Mouse (Mus musculus) thymus, postnatal 0 days (tissue): Measurements from ENCODE around the gene Chn2. TPM values are rescaled to one million over a fixed set of nuclear protein-coding genes. Genes with fewer than 3 reads are reported as not detected.

Experiments used
- DNase-seq: peaks from one replicate; pipeline ENCODE4 v3.0.0-alpha.2; 2015; ENCODE audit warnings: low spot score
- polyA plus RNA-seq: library from polyadenylated mRNA; unstranded; fragments of >200 nt; fragmentation: Nextera tagmentation; extraction: Ambion mirVana; gene quantifications from 2 replicates; pipeline ENCODE4 v1.2.1, GENCODE M21; 2015

The Chn2 gene
- polyA plus RNA-seq, 1 experiment from 2014 or later = 8.4 TPM

GRCm38 (mm10) chr6:54118395-54118794 is 79.0 kb downstream of the Chn2 start:
- no peak for DNase-seq

DNA sequence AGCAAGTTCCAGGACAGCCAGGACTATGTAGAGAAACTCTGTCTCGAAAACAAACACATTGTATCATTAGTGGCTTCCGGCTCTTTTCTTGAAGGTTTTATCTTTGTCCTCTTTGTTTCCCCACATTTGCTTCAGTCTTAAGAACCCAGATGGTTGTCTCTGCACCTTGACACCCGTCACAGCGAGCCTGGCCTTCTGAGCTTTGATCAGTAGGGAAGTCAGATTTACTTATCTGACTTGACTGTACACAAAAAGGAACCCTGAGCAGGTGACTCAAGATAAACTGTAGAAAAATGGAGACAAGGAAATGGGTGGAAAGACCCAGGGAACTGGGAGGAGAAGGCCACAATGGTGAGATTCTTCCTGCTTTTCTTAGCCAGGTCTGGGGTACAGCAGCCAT is 79.5 kb downstream of the Chn2 start:
- DNase-seq = peak; percentile 19

GRCm38 (mm10) chr6:54119461-54119860 is 80.1 kb downstream of the Chn2 start:
- DNase-seq = no peak

GRCm38 (mm10) chr6:54119885-54120666 is 80.7 kb downstream of the Chn2 start:
- DNase-seq = peak; percentile 55

DNA sequence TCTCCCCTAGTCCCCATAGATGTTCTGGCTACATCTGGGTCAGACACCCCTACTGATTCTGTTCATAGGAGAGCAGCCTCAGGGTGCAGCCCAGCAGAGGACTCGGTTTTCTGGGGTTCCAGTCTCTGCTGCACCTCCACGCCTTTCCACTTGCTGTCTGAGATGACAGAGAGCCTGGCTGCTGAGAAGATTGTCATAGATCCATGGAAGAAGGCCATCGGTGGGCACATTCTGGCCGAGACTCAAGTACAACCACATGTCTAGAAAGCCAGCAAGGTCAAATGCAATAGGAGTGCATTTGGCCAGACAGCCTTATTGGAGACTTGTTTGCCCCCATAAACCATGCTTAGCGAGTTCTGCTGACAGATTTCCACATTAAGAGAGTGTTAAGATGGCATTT is 81.5 kb downstream of the Chn2 start:
- no peak for DNase-seq

- DNase-seq = no peak
Measured at GRCm38 (mm10) chr6:54124519-54124918, 85.2 kb downstream of the Chn2 start.

DNA sequence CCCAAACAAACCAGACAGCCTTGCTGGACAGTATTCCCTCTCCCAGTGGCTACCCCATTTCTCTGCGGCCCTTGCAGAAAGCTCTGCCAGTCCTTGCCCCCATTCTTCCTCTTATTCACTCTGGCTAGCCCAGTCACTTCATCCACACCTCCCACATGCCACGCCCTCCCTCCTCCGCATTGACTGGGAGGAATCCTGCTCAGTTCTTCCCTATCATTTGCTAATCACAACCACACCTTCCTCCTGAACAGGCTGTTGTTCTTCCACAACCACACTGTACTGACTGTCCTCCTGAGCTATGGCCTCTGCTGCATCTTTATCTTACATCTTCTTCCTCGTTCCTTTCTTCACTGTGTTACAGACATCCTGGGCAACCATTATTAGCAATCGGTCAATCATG is 86.2 kb downstream of the Chn2 start:
- DNase-seq = no peak

DNA sequence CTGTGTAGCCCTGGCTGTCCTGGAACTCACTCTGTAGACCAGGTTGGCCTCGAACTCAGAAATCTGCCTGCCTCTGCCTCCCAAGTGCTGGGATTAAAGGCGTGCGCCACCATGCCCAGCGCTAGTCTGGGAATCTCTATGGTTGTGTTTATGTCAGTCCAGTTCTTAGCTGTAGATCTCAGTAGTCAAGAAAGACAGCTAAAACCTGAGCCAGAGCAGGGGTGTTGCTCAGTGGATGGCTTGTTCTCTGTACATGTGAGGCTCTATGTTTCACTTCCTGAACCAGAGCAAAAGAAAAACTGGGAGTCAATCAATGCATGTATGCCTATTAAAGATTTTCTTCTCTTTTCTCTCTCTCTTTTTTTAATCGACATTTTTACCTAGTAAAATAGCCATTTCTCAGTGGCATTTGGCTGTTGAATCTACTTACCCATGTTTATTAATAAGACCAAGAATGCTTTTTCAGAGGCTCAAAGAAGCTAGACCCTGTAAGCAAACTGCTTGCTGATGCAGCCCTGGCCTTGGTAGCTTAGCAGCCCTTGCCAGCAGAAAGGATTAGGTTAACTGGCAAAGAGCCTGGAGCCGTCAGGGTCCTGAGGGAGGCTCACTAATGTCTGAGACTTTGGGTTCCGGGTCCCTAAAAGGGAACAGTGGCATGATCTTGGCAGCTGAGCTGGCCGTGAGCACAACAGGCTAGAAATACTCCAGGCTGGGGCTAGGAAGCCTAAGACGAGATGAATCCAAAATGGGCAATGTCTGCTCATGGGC is 87.1 kb downstream of the Chn2 start:
- no peak for DNase-seq

DNA sequence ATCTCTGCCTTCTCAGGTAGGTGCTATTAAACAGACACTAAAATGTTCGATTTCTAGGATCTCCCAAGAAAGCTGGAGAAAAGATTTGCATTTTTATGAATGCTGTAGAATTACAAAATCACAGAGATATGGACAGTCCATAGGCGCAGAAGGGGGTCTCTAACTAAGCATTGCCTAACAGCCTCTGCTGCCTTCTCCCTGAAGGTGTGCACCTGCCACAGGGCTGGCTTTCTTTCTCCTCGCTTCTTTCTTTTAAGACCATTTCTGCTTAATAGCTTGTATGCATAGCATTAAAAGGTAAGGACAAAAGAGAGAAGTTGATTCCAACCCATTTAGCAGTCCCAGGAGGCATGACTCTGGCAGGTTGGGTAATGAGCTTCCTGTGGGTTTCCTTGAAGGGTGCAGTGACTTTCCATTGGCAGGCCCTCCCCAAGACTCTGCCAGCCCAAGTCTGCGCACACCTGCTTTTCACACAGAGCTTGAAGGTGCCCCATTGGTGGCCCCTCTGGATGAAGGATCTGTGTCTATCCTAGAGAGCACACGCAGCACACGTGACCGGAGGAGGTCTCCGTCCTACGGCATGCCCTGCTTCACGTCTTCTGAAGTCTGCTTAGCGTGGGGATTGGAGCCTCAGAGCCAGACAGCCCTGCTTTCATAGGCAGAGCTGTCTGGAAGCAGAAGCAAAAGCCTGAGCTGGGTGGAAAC is 87.8 kb downstream of the Chn2 start:
- DNase-seq = peak; percentile 68

DNA sequence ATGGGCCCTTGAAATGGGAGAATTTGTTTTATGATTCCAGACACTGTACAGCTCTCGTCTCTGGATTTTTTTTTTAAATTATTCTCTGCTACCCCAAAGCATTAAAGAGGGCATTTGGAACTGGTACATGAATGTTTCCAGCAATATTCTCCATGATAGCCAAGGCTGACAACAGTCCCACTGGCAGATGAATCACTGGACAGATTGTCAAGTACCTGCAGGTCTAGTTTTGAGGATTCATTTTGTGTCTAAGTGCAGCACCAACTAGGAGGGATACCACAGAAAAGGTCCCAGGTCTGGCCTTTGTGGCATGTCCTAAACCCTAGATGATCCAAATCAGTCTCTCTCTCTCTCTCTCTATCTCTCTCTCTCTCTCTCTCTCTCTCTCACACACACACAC is 89.3 kb downstream of the Chn2 start:
- DNase-seq = no peak

GRCm38 (mm10) chr6:54129570-54129969 is 90.2 kb downstream of the Chn2 start:
- no peak for DNase-seq

- DNase-seq = no peak
Measured at GRCm38 (mm10) chr6:54130881-54131280, 91.5 kb downstream of the Chn2 start.

DNA sequence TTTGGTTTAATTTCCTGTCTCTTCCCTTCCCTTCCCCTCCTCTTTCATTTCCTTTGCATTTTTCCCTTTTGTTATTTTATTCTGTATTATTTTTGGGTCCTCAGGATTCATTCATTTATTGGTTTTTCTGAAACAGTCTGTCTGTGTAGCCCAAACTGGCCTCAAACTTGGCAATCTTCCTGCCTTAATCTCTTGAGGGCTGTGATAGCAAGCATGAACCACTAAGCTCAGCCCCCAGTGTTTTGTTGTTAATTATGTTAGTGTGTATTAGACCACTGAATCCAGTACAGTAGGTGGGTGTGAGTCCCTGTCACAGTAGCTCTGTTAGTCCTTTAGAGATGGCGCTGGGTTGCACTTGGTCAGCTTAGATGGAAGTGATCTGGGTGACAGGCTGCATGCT is 93.2 kb downstream of the Chn2 start:
- DNase-seq = no peak

- no peak for DNase-seq
Measured at GRCm38 (mm10) chr6:54133231-54133630, 93.9 kb downstream of the Chn2 start.

DNA sequence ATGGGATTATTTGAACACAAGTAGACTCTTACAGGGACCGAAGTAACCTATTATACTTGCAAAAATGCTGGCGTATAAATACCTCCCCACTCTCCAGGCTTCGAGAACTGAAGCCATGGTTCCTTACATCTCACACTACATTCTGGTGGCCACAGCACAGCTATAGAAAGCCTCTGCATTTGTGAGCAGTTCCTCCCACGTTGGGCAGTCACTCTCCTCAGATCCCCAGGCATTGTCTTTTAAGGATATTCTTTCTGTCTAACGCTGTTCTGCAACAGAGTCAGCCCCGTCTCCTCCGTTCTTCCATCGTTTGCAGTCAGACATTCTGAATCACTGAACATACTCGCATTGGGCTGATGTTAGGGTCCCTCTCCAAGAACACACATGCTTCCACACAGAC is 98.8 kb downstream of the Chn2 start:
- DNase-seq = no peak

DNA sequence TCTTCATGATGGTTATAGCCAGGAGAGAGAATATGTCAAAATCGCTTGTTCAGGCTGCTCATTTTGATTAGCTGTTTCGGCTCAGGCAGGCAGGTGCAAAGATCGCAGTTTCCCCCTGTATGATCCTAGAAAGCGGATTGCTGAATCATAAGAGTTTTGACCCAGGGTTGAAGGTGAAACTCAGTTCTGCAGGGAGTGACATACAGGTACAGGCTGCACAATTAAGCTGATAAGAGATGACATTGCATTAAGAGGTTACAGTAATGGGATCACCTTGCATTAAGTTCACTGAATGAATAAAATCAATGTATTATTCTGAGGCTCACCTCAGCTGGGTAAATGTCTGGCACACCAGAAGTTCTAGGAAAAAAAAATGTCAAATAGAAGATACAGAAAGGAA is 101.1 kb downstream of the Chn2 start:
- no peak for DNase-seq

GRCm38 (mm10) chr6:54141165-54141564 is 101.8 kb downstream of the Chn2 start:
- DNase-seq = no peak

DNA sequence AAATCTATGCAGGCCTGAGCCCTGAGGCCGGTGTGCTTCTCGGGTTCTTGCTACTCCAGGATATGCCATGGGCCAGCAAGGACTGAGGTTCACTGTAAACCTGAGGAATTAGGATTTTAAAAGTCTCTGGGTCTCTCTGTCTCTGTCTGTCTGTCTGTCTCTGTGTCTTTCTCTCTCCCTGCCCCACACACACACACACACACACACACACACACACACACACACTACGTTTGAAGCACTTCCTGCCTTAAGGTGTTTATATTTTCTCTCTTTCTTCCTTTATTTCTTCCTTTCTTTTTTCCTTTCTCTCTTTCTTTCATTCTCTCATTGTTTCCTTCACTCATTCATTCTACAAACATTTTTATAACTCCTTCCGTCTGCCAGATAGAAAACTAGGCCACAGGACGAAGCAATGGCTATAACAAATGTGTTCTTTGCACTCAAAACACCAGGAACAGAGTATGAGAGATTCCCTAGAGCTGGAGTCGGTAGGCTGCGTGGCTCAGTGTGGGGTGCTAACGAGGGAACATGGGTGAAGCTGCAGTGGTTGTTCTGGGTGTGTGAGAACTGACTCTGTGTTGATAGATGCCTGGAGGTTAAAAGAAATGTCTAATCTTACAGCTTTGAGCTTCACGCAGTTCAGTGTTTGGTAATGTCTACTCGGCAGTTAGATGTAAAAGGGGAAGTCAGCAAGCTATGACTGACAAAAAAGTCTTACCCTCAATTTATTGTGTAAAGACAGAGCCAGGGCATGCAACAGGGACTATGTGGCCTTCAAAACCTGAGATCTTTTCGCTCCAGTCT is 103.7 kb downstream of the Chn2 start:
- peak; percentile 31 for DNase-seq

GRCm38 (mm10) chr6:54143652-54143960 is 104.3 kb downstream of the Chn2 start:
- DNase-seq = no peak

DNA sequence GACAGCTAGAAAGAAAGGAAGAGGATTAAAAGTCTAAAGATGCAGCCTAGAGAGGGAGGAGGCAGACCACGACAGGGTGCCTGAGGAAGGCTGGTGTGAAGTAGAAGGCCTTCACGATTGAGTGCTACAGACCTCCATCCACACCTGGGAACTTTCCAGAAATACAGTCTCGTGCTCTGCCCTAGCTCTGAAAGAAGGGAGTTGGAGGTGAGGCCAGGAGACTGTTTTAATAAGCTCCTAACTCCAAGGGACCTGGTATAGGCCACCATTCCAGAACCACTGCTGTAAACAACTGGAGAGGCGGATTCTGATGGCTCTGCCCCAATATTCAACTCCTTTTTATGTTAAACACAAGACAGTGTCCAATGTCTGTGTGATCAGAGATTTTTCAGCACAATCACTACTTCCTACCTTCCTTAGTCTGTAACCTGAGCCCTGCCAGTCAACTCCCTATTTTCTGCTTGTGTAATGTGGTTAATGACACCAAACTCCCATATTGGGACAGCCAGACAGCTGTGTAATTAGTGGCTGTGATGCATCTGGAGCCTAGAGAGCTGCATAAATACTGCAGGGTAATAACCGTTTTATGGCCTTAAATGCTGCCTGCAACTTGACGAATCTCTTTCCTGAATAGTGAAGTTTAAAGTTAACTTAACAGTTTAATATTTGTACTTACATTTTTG is 109.6 kb downstream of the Chn2 start:
- no peak for DNase-seq

GRCm38 (mm10) chr6:54150821-54151220 is 111.5 kb downstream of the Chn2 start:
- no peak for DNase-seq
